Mouse (Mus musculus) neural tube, embryonic 13.5 days (tissue): Measurements from ENCODE around the gene Ccnq. TPM values are rescaled to one million over a fixed set of nuclear protein-coding genes. Genes with fewer than 3 reads are reported as not detected.
"Not testable (repeated sequence)": the region's sequence is repeated elsewhere in the genome, so short reads cannot be mapped to it uniquely, and the experiment has no call there.

Experiments used
- ATAC-seq: fragments of 200-750 bp; cut with Nextera tagmentation; 2 replicates; pipeline ENCODE4 v1.8.0; 2017; ENCODE audit warnings: low read depth, mild to moderate bottlenecking, moderate TSS enrichment, moderate library complexity
- H3K27ac ChIP-seq: fragments of 300-500 bp; sonication (generic); replicated peaks from 2 replicates; pipeline ENCODE4 v1.5.1; 2015; ENCODE audit warnings: moderate library complexity, mild to moderate bottlenecking, inconsistent platforms
- H3K27me3 ChIP-seq: fragments of 300-500 bp; sonication (generic); 2 replicates; pipeline ENCODE4 v1.6.1; 2015; ENCODE audit warnings: mild to moderate bottlenecking, inconsistent platforms
- H3K36me3 ChIP-seq: fragments of 300-500 bp; sonication (generic); 2 replicates; pipeline ENCODE4 v1.6.1; 2015; ENCODE audit warnings: mild to moderate bottlenecking, inconsistent platforms
- H3K4me1 ChIP-seq: fragments of 300-500 bp; sonication (generic); replicated peaks from 2 replicates; pipeline ENCODE4 v1.6.1; 2015; ENCODE audit warnings: inconsistent platforms
- H3K4me2 ChIP-seq: fragments of 300-500 bp; sonication (generic); 2 replicates; pipeline ENCODE4 v1.6.1; 2015; ENCODE audit warnings: inconsistent platforms, mild to moderate bottlenecking, moderate library complexity
- H3K4me3 ChIP-seq: fragments of 300-500 bp; sonication (generic); 2 replicates; pipeline ENCODE4 v1.5.1; 2015; ENCODE audit warnings: mild to moderate bottlenecking, inconsistent platforms
- H3K9ac ChIP-seq: fragments of 300-500 bp; sonication (generic); 2 replicates; pipeline ENCODE4 v1.6.1; 2015; ENCODE audit warnings: moderate library complexity, mild to moderate bottlenecking, inconsistent platforms
- H3K9me3 ChIP-seq: fragments of 300-500 bp; sonication (generic); 2 replicates; pipeline ENCODE4 v1.6.1; 2016; ENCODE audit warnings: inconsistent platforms
- WGBS: fragments of 180-500 bp; shearing (Covaris S2); methylation state at CpG from one replicate; pipeline ENCODE4 v1.1.7; 2015; 5-methylcytosine and 5-hydroxymethylcytosine counted together
- polyA plus RNA-seq: library from polyadenylated mRNA; unstranded; fragments of >200 nt; fragmentation: Nextera tagmentation; extraction: Ambion mirVana; gene quantifications from 2 replicates; pipeline ENCODE4 v1.2.1, GENCODE M21; 2015

The Ccnq gene
- polyA plus RNA-seq, 1 experiment from 2014 or later = 33.3 TPM

GRCm38 (mm10) chr11:78754177-78754576 is 2.6 kb upstream of the Ccnq start:
- not testable (repeated sequence) for H3K27me3 ChIP-seq, ATAC-seq, H3K27ac ChIP-seq, H3K36me3 ChIP-seq, H3K4me3 ChIP-seq, H3K4me2 ChIP-seq, H3K9ac ChIP-seq, H3K9me3 ChIP-seq
- 78% methylated on average over 1 of the region's 1 CpGs for WGBS
- H3K4me1 ChIP-seq = peaks cover 20% of the 10 kb centered on the region

- Histone ChIP-seq H3K27me3 (no peaks in the 10 kb centered on the region), H3K27ac (no peak overlapping the region), H3K36me3 (no peaks in the 10 kb centered on the region), H3K9ac (no peak overlapping the region), H3K4me3 (no peak overlapping the region), H3K4me2 (no peak overlapping the region), H3K9me3 (no peaks in the 10 kb centered on the region), H3K4me1 (peaks cover 20% of the 10 kb centered on the region)
- 38% methylated on average over 1 of the region's 1 CpGs for WGBS
- ATAC-seq = no peak
Observed at GRCm38 (mm10) chr11:78753183-78753582, 1.7 kb upstream of the Ccnq start.

GRCm38 (mm10) chr11:78751843-78752203 is 294 bp upstream of the Ccnq start:
- WGBS = 9% methylated on average over 2 of the region's 2 CpGs
- Histone ChIP-seq H3K9me3 (no peaks in the 10 kb centered on the region), H3K9ac (peak overlapping the region; percentile 80), H3K36me3 (no peaks in the 10 kb centered on the region), H3K27ac (peak overlapping the region; percentile 83), H3K4me2 (peak overlapping the region; percentile 82), H3K4me1 (peaks cover 20% of the 10 kb centered on the region), H3K4me3 (peak overlapping the region; percentile 65), H3K27me3 (no peaks in the 10 kb centered on the region)
- peak; percentile 26; the same call in 1 of the 2 replicates for ATAC-seq

GRCm38 (mm10) chr11:78746264-78746663 is 5.3 kb downstream of the Ccnq start:
- 91% methylated on average over 7 of the region's 7 CpGs for WGBS
- H3K4me1 ChIP-seq = peaks cover 17% of the 10 kb centered on the region
- H3K4me2 ChIP-seq = no peak overlapping the region
- no peak overlapping the region for H3K9ac ChIP-seq
- no peak for ATAC-seq
- H3K27ac ChIP-seq = no peak overlapping the region
- no peaks in the 10 kb centered on the region for H3K36me3 ChIP-seq
- H3K27me3 ChIP-seq = no peaks in the 10 kb centered on the region
- H3K4me3 ChIP-seq = no peak overlapping the region
- H3K9me3 ChIP-seq = no peaks in the 10 kb centered on the region

GRCm38 (mm10) chr11:78745475-78745874 is 6.1 kb downstream of the Ccnq start:
- Histone ChIP-seq H3K9me3 (no peaks in the 10 kb centered on the region), H3K36me3 (no peaks in the 10 kb centered on the region), H3K4me3 (no peak overlapping the region), H3K27ac (no peak overlapping the region), H3K9ac (no peak overlapping the region), H3K27me3 (no peaks in the 10 kb centered on the region), H3K4me1 (peaks cover 10% of the 10 kb centered on the region), H3K4me2 (no peak overlapping the region)
- 64% methylated on average over 4 of the region's 4 CpGs for WGBS
- ATAC-seq = no peak

- Histone ChIP-seq H3K4me1 (no peaks in the 10 kb centered on the region), H3K9ac (no peak overlapping the region), H3K9me3 (no peaks in the 10 kb centered on the region), H3K36me3 (no peaks in the 10 kb centered on the region), H3K4me2 (no peak overlapping the region), H3K27me3 (no peaks in the 10 kb centered on the region), H3K27ac (no peak overlapping the region), H3K4me3 (no peak overlapping the region)
- 80% methylated on average over 3 of the region's 3 CpGs for WGBS
- no peak for ATAC-seq
Observed at GRCm38 (mm10) chr11:78742461-78742860, 9.1 kb downstream of the Ccnq start.

GRCm38 (mm10) chr11:78741958-78742357 is 9.6 kb downstream of the Ccnq start:
- Histone ChIP-seq H3K4me2 (no peak overlapping the region), H3K27ac (no peak overlapping the region), H3K36me3 (no peaks in the 10 kb centered on the region), H3K4me1 (no peaks in the 10 kb centered on the region), H3K27me3 (no peaks in the 10 kb centered on the region), H3K9me3 (no peaks in the 10 kb centered on the region), H3K9ac (no peak overlapping the region), H3K4me3 (no peak overlapping the region)
- no peak for ATAC-seq
- 65% methylated on average over 7 of the region's 7 CpGs for WGBS

GRCm38 (mm10) chr11:78739361-78739760 is 12.2 kb downstream of the Ccnq start:
- Histone ChIP-seq H3K4me2 (no peak overlapping the region), H3K4me3 (no peak overlapping the region), H3K9me3 (no peaks in the 10 kb centered on the region), H3K4me1 (no peaks in the 10 kb centered on the region), H3K27me3 (no peaks in the 10 kb centered on the region), H3K9ac (no peak overlapping the region), H3K27ac (no peak overlapping the region), H3K36me3 (no peaks in the 10 kb centered on the region)
- no peak for ATAC-seq

- no peak overlapping the region for H3K9ac ChIP-seq
- no peaks in the 10 kb centered on the region for H3K27me3 ChIP-seq
- 63% methylated on average over 3 of the region's 3 CpGs for WGBS
- H3K4me1 ChIP-seq = no peaks in the 10 kb centered on the region
- ATAC-seq = no peak
- H3K4me2 ChIP-seq = no peak overlapping the region
- H3K4me3 ChIP-seq = no peak overlapping the region
- no peak overlapping the region for H3K27ac ChIP-seq
- H3K9me3 ChIP-seq = no peaks in the 10 kb centered on the region
- no peaks in the 10 kb centered on the region for H3K36me3 ChIP-seq
Observed at GRCm38 (mm10) chr11:78736877-78737408, 14.6 kb downstream of the Ccnq start.

- Histone ChIP-seq H3K9me3 (no peaks in the 10 kb centered on the region), H3K4me2 (no peak overlapping the region), H3K9ac (no peak overlapping the region), H3K4me3 (no peak overlapping the region), H3K27ac (no peak overlapping the region), H3K27me3 (no peaks in the 10 kb centered on the region), H3K4me1 (no peaks in the 10 kb centered on the region), H3K36me3 (no peaks in the 10 kb centered on the region)
- 91% methylated on average over 1 of the region's 1 CpGs for WGBS
- no peak for ATAC-seq
Observed at GRCm38 (mm10) chr11:78735168-78735567, 16.4 kb downstream of the Ccnq start.

GRCm38 (mm10) chr11:78732619-78733018 is 18.9 kb downstream of the Ccnq start:
- WGBS = 92% methylated on average over 6 of the region's 6 CpGs
- H3K9me3 ChIP-seq = no peaks in the 10 kb centered on the region
- no peaks in the 10 kb centered on the region for H3K27me3 ChIP-seq
- no peaks in the 10 kb centered on the region for H3K36me3 ChIP-seq
- H3K27ac ChIP-seq = no peak overlapping the region
- ATAC-seq = no peak
- no peak overlapping the region for H3K4me3 ChIP-seq
- H3K4me1 ChIP-seq = no peaks in the 10 kb centered on the region
- H3K4me2 ChIP-seq = no peak overlapping the region
- H3K9ac ChIP-seq = no peak overlapping the region

GRCm38 (mm10) chr11:78730902-78731301 is 20.6 kb downstream of the Ccnq start:
- H3K9ac ChIP-seq = no peak overlapping the region
- H3K27me3 ChIP-seq = no peaks in the 10 kb centered on the region
- no peaks in the 10 kb centered on the region for H3K9me3 ChIP-seq
- H3K4me1 ChIP-seq = no peaks in the 10 kb centered on the region
- H3K4me2 ChIP-seq = no peak overlapping the region
- no peak overlapping the region for H3K27ac ChIP-seq
- no peaks in the 10 kb centered on the region for H3K36me3 ChIP-seq
- H3K4me3 ChIP-seq = no peak overlapping the region
- 21% methylated on average over 2 of the region's 2 CpGs for WGBS
- ATAC-seq = no peak

GRCm38 (mm10) chr11:78728041-78728440 is 23.5 kb downstream of the Ccnq start:
- no peaks in the 10 kb centered on the region for H3K4me1 ChIP-seq
- ATAC-seq = no peak
- WGBS = 80% methylated on average over 4 of the region's 4 CpGs
- no peak overlapping the region for H3K27ac ChIP-seq
- no peak overlapping the region for H3K4me3 ChIP-seq
- H3K9ac ChIP-seq = no peak overlapping the region
- H3K36me3 ChIP-seq = no peaks in the 10 kb centered on the region
- H3K9me3 ChIP-seq = no peaks in the 10 kb centered on the region
- H3K4me2 ChIP-seq = no peak overlapping the region
- no peaks in the 10 kb centered on the region for H3K27me3 ChIP-seq
